Mouse (Mus musculus) lung, adult 2 months (tissue): Measurements from ENCODE around the gene Nat9.

Experiments used
- CTCF ChIP-seq: fragments of 200-500 bp; IDR thresholded peaks from 2 replicates; pipeline ENCODE4 v1.5.1; 2011; ENCODE audit warnings: mild to moderate bottlenecking, low read length, control low read depth; ENCODE audit not compliant: insufficient read depth
- POLR2A ChIP-seq: fragments of 200-500 bp; IDR thresholded peaks from 2 replicates; pipeline ENCODE4 v1.6.1; 2011; ENCODE audit warnings: low read depth, mild to moderate bottlenecking, control low read depth, low read length, borderline replicate concordance; ENCODE audit errors: extremely low read depth

- TF ChIP-seq CTCF, result no peak
- TF ChIP-seq POLR2A, result no peak
Observed at GRCm38 (mm10) chr11:115195933-115196332, 8.3 kb upstream of the Nat9 start.
